Mouse (Mus musculus) liver, embryonic 14.5 days (tissue): Measurements from ENCODE around the gene Agrn. TPM values are rescaled to one million over a fixed set of nuclear protein-coding genes. Genes with fewer than 3 reads are reported as not detected.

Experiments
- ATAC-seq: fragments of 200-750 bp; cut with Nextera tagmentation; 2 replicates; pipeline ENCODE4 v1.8.0; 2017; ENCODE audit warnings: moderate number of reproducible peaks, mild to moderate bottlenecking, moderate library complexity; ENCODE audit not compliant: insufficient read depth
- DNase-seq, 3 experiments: peaks; one replicate each; pipeline ENCODE4 v3.0.0-alpha.2; 2012 to 2013; ENCODE audit warnings: low read depth in 3 of 3, low spot score in 3 of 3
- H3K27ac ChIP-seq: fragments of 300-500 bp; sonication (generic); 2 replicates; pipeline ENCODE4 v1.5.1; 2014; ENCODE audit warnings: moderate library complexity, mild to moderate bottlenecking, control low read depth, inconsistent platforms
- H3K27me3 ChIP-seq: fragments of 300-500 bp; sonication (generic); 2 replicates; pipeline ENCODE4 v1.6.1; 2014; ENCODE audit warnings: mild to moderate bottlenecking, low read length, moderate library complexity; ENCODE audit not compliant: control insufficient read depth, insufficient read depth
- H3K36me3 ChIP-seq: fragments of 300-500 bp; sonication (generic); replicated peaks from 2 replicates; pipeline ENCODE4 v1.6.1; 2014; ENCODE audit warnings: low read depth; ENCODE audit not compliant: control insufficient read depth, insufficient read depth
- H3K4me1 ChIP-seq, 2 experiments: fragments of 200-500 bp in 1 of 2; fragments of 300-500 bp in 1 of 2; sonication (generic) in 1 of 2; replicated peaks; 2 replicates each; pipeline ENCODE4 v1.6.1; 2012 to 2014; ENCODE audit warnings: antibody characterized with exemption in 1 of 2, inconsistent platforms in 1 of 2, low read length in 1 of 2; ENCODE audit not compliant: control insufficient read depth in 2 of 2, insufficient read depth in 2 of 2
- H3K4me2 ChIP-seq: fragments of 300-500 bp; sonication (generic); 2 replicates; pipeline ENCODE4 v1.6.1; 2014; ENCODE audit warnings: low read depth, mild to moderate bottlenecking, control low read depth, moderate library complexity
- H3K4me3 ChIP-seq, 2 experiments: fragments of 200-500 bp in 1 of 2; fragments of 300-500 bp in 1 of 2; sonication (generic) in 1 of 2; 2 replicates each; pipeline ENCODE4 v1.5.1; 2012 to 2014; ENCODE audit warnings: low read depth in 2 of 2, low read length in 2 of 2, mild to moderate bottlenecking in 2 of 2, control low read depth in 1 of 2, inconsistent platforms in 1 of 2, moderate library complexity in 1 of 2; ENCODE audit not compliant: insufficient read depth in 1 of 2
- H3K9ac ChIP-seq: fragments of 300-500 bp; sonication (generic); replicated peaks from 2 replicates; pipeline ENCODE4 v1.6.1; 2014; ENCODE audit warnings: mild to moderate bottlenecking, control low read depth, moderate library complexity
- H3K9me3 ChIP-seq: fragments of 300-500 bp; sonication (generic); 2 replicates; pipeline ENCODE4 v1.6.1; 2016; ENCODE audit warnings: low read length, mixed read lengths; ENCODE audit not compliant: control insufficient read depth
- CTCF ChIP-seq: IDR thresholded peaks from 2 replicates; pipeline ENCODE4 v1.5.1; 2016; ENCODE audit warnings: antibody characterized with exemption, low read depth, control low read depth
- EP300 ChIP-seq: IDR thresholded peaks from 2 replicates; pipeline ENCODE4 v1.6.1; 2016; ENCODE audit warnings: antibody characterized with exemption, low read depth
- WGBS: fragments of 180-500 bp; shearing (Covaris S2); extraction: QIAGEN DNeasy Blood & Tissue Kit; methylation state at CpG from one replicate; pipeline ENCODE4 v1.1.7; 2014; ENCODE audit not compliant: insufficient replicate concordance; 5-methylcytosine and 5-hydroxymethylcytosine counted together
- polyA plus RNA-seq, 2 experiments: library from polyadenylated mRNA; depleted of rRNA in 1 of 2; stranded (reverse) in 1 of 2; unstranded in 1 of 2; fragments of >200 nt; fragmentation: Nextera tagmentation in 1 of 2; extraction: Ambion mirVana in 1 of 2; gene quantifications; 2 replicates each; pipeline versions ENCODE4 v1.2.1 to v1.2.3; 2012 to 2014

Gene Agrn
- polyA plus RNA-seq, 2 experiments = 6.7 to 18.5 TPM

- no peaks in the 10 kb centered on the region for H3K36me3 ChIP-seq
- H3K4me3 ChIP-seq = no peak overlapping the region
- no peaks in the 10 kb centered on the region for H3K9me3 ChIP-seq
- no peak overlapping the region for H3K9ac ChIP-seq
- H3K27ac ChIP-seq = no peak overlapping the region
- ATAC-seq (no peak), DNase-seq (no peak)
- no peaks in the 10 kb centered on the region for H3K27me3 ChIP-seq
- 77% methylated on average over 13 of the region's 13 CpGs for WGBS
- TF ChIP-seq CTCF (no peak), EP300 (no peak)
- no peaks in the 10 kb centered on the region; a peak in 1 of 4 replicates for H3K4me1 ChIP-seq
- H3K4me2 ChIP-seq = no peak overlapping the region
Observed at GRCm38 (mm10) chr4:156213134-156213533, 15.8 kb upstream of the Agrn start.

- H3K27me3 ChIP-seq = peaks cover 11% of the 10 kb centered on the region
- DNase-seq (no peak), ATAC-seq (no peak)
- H3K9ac ChIP-seq = no peak overlapping the region
- TF ChIP-seq CTCF = no peak
- TF ChIP-seq EP300 = no peak
- no peaks in the 10 kb centered on the region; a peak in 1 of 4 replicates for H3K4me1 ChIP-seq
- H3K36me3 ChIP-seq = no peaks in the 10 kb centered on the region
- H3K9me3 ChIP-seq = no peaks in the 10 kb centered on the region
- no peak overlapping the region for H3K27ac ChIP-seq
- 48% methylated on average over 13 of the region's 13 CpGs for WGBS
- H3K4me3 ChIP-seq = no peak overlapping the region
- no peak overlapping the region for H3K4me2 ChIP-seq
Observed at GRCm38 (mm10) chr4:156209963-156210635, 12.8 kb upstream of the Agrn start.

- Histone ChIP-seq H3K4me2 (no peak overlapping the region), H3K9ac (no peak overlapping the region), H3K27ac (no peak overlapping the region), H3K4me1 (no peaks in the 10 kb centered on the region; a peak in 2 of 4 replicates), H3K27me3 (peaks cover 23% of the 10 kb centered on the region), H3K4me3 (no peak overlapping the region), H3K9me3 (no peaks in the 10 kb centered on the region), H3K36me3 (no peaks in the 10 kb centered on the region)
- TF ChIP-seq EP300 = no peak
- TF ChIP-seq CTCF = no peak
- WGBS = 71% methylated on average over 4 of the region's 4 CpGs
- no peak for ATAC-seq
- no peak for DNase-seq
Observed at GRCm38 (mm10) chr4:156208872-156209271, 11.6 kb upstream of the Agrn start.

GRCm38 (mm10) chr4:156203413-156204131, 6.3 kb upstream of the Agrn start:
- Histone ChIP-seq H3K9me3 (no peaks in the 10 kb centered on the region), H3K27ac (no peak overlapping the region), H3K27me3 (peaks cover 37% of the 10 kb centered on the region), H3K36me3 (no peaks in the 10 kb centered on the region), H3K4me3 (peak overlapping the region; percentile 62 to 63), H3K4me1 (peaks cover 7 to 13% of the 10 kb centered on the region in 2 experiments), H3K4me2 (peak overlapping the region; percentile 80), H3K9ac (peak overlapping the region; percentile 56)
- under 1% methylated on average over 49 of the region's 49 CpGs for WGBS
- ATAC-seq (no peak), DNase-seq (no peak)
- TF ChIP-seq CTCF (no peak), EP300 (no peak)

GRCm38 (mm10) chr4:156203001-156203412, 5.7 kb upstream of the Agrn start, which contains the start of gene AW011738:
Gene AW011738, plus strand, starts transcription at chr4:156203304.
- peak within 1 kb of the TSS; percentile 56 for H3K9ac ChIP-seq
- no peaks in the 10 kb centered on the region for H3K36me3 ChIP-seq
- H3K4me2 ChIP-seq = peak within 1 kb of the TSS; percentile 80
- H3K4me3 ChIP-seq = peak within 1 kb of the TSS; percentile 62 to 63
- TF ChIP-seq EP300 (no peak), CTCF (no peak)
- DNase-seq = peak; percentile 44 to 58 (median 53)
- peaks cover 9 to 16% of the 10 kb centered on the region in 2 experiments for H3K4me1 ChIP-seq
- H3K9me3 ChIP-seq = no peaks in the 10 kb centered on the region
- H3K27me3 ChIP-seq = peaks cover 37% of the 10 kb centered on the region
- peak within 1 kb of the TSS; percentile 74 for H3K27ac ChIP-seq
- peak; percentile 76 for ATAC-seq
- under 1% methylated on average over 33 of the region's 39 CpGs for WGBS
